Mouse (Mus musculus): ENCODE measurements around the gene Prm2. TPM values are rescaled to one million over a fixed set of nuclear protein-coding genes. Genes with fewer than 3 reads are reported as not detected.

Prm2 gene
- polyA plus RNA-seq, 1 experiment from 2014 or later: not detected

GRCm38 (mm10) chr16:10783883-10784792, 11.8 kb downstream of the Prm2 start:
- Histone ChIP-seq H3K4me3 (peak overlapping the region; percentile 68), H3K27ac (replicated peaks) (peak overlapping the region; percentile 89; the same call in 1 of the 2 replicates), H3K9ac (peak overlapping the region; percentile 80), H3K4me2 (peak overlapping the region; percentile 99), H3K9me3 (no peaks in the 10 kb centered on the region), H3K4me1 (replicated peaks) (peaks cover 45% of the 10 kb centered on the region), H3K36me3 (no peaks in the 10 kb centered on the region), H3K27me3 (peaks cover 24% of the 10 kb centered on the region)
- 3% methylated on average over 78 of the region's 81 CpGs for WGBS
- peak; percentile 20 for ATAC-seq (ENCODE audit: low read depth)

DNA sequence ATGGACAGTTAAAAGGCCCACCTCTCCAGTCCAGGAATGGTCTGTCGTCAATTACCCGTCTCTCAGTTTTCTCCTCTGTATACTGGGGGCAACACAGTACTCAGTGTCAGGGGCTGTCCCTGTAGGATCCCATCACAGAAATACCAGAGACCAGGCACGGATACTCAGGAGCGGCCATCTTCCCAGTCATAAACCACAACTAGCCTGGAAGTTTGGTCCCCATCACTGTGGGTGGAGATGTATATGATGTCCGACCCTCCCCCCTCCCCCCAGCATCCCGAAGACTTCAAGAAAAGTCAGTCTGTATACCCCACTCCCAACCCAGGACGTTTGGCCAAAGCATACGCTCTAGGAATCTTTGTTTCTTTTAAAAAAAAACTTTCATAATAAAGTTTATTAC, 12.5 kb downstream of the Prm2 start:
- Histone ChIP-seq H3K9ac (no peak overlapping the region), H3K36me3 (no peaks in the 10 kb centered on the region), H3K9me3 (no peaks in the 10 kb centered on the region), H3K27me3 (peaks cover 24% of the 10 kb centered on the region), H3K27ac (replicated peaks) (no peak overlapping the region), H3K4me1 (replicated peaks) (peaks cover 45% of the 10 kb centered on the region), H3K4me3 (peak overlapping the region; percentile 68), H3K4me2 (peak overlapping the region; percentile 99)
- no peak for ATAC-seq (ENCODE audit: low read depth)
- 55% methylated on average over 8 of the region's 8 CpGs for WGBS

DNA sequence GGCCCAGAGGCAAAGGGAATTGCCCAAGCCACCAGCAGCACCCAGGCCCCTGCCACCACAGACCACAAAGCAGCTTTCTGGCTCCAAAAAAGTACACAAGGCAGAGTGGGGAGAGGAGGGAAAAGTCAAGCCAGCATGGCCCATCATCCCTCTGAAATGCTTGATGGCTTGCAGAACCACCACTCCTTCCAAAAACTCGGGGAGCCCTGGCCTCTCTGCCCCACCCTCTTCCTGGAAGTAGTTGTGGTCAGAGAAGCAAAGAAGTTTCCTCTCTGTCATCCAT, 12.8 kb downstream of the Prm2 start:
- H3K4me2 ChIP-seq: peak overlapping the region; percentile 99
- 0 out of 2 replicates have a peak overlapping the region, but pooled peaks have one; percentile 41 for H3K9ac ChIP-seq
- no peaks in the 10 kb centered on the region for H3K36me3 ChIP-seq
- H3K27ac ChIP-seq (replicated peaks): no peak overlapping the region
- H3K4me1 ChIP-seq (replicated peaks): peaks cover 45% of the 10 kb centered on the region
- no peak for ATAC-seq (ENCODE audit: low read depth)
- no peaks in the 10 kb centered on the region for H3K9me3 ChIP-seq
- H3K27me3 ChIP-seq: peaks cover 24% of the 10 kb centered on the region
- 46% methylated on average over 1 of the region's 1 CpGs for WGBS
- H3K4me3 ChIP-seq: 0 out of 2 replicates have a peak overlapping the region, but pooled peaks have one; percentile 68

DNA sequence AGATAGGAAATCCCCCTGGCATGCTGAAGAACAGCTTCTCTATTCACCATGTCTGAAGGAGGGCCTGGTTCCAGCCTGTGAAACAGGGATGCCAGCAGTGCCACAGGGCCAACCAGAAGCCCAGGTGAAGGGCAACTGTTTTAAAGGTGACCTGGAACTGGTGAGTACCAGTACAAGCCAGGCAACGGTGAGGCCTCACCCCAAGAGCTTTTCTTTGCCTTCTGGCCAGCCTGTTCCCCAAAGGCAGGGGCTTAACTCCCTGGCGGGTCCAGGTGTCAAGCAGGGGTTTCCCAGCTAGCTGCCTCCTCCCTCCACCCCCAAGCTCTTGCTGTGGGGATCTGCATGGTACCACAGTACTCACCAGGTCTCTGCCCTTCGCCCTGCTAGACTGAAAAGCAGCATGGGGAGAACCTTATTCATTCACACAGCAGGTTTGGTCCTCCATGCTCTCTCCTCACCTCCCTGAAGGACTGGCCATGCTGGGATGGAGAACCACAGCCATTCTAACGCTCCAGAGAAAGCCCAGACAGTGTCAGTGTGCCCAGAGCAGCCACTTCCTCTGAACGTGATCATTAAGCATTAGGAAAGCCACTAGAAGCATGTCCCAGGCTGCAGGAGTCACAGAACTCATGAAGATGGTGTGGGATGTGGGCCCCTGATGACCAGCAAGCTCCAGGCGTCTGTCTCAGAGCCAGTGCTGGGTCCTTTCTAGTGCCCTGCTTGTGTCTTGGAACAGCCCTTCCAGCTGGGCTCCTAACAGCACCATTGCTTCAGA, 13.4 kb downstream of the Prm2 start:
- 51% methylated on average over 6 of the region's 6 CpGs for WGBS
- peaks cover 45% of the 10 kb centered on the region for H3K4me1 ChIP-seq (replicated peaks)
- H3K36me3 ChIP-seq: no peaks in the 10 kb centered on the region
- peak overlapping the region; percentile 41 for H3K9ac ChIP-seq
- H3K27ac ChIP-seq (replicated peaks): no peak overlapping the region
- no peak overlapping the region for H3K4me3 ChIP-seq
- no peak for ATAC-seq (ENCODE audit: low read depth)
- no peaks in the 10 kb centered on the region for H3K9me3 ChIP-seq
- peaks cover 24% of the 10 kb centered on the region for H3K27me3 ChIP-seq
- peak overlapping the region; percentile 99 for H3K4me2 ChIP-seq

- peak overlapping the region; percentile 41; the same call in 1 of the 2 replicates for H3K9ac ChIP-seq
- H3K36me3 ChIP-seq: no peaks in the 10 kb centered on the region
- 55% methylated on average over 9 of the region's 9 CpGs for WGBS
- ATAC-seq (ENCODE audit: low read depth): no peak
- H3K9me3 ChIP-seq: no peaks in the 10 kb centered on the region
- peaks cover 24% of the 10 kb centered on the region for H3K27me3 ChIP-seq
- H3K27ac ChIP-seq (replicated peaks): no peak overlapping the region
- no peak overlapping the region for H3K4me3 ChIP-seq
- H3K4me2 ChIP-seq: no peak overlapping the region; the same call in 1 of the 2 replicates
- H3K4me1 ChIP-seq (replicated peaks): peaks cover 43% of the 10 kb centered on the region
These were observed 14.0 kb downstream of the Prm2 start for GRCm38 (mm10) chr16:10781862-10782371.

DNA sequence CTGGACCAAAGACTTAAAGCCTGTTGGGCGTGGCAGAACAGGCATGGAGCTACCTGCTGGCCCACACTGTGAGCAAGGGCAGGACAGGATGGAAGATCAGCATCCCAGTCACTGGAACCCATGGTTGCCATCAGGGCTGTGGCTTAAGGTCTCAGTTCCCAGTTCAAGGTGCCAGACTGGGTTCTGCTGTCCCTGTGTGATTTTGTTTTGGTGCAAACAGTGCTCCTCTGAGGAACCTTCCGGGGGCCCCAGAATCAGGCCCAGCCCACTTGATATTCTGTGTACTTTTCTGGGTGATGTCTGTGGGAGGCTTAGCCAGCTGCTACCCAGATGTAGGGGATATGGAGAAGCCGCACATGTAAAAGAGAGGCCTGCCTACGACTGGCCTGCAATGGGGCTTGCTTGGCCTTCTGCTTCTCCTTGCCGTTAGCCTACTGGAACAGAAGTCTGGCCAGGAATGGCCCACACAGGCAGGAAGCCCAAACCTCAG, 15.3 kb downstream of the Prm2 start:
- peaks cover 31% of the 10 kb centered on the region for H3K4me1 ChIP-seq (replicated peaks)

DNA sequence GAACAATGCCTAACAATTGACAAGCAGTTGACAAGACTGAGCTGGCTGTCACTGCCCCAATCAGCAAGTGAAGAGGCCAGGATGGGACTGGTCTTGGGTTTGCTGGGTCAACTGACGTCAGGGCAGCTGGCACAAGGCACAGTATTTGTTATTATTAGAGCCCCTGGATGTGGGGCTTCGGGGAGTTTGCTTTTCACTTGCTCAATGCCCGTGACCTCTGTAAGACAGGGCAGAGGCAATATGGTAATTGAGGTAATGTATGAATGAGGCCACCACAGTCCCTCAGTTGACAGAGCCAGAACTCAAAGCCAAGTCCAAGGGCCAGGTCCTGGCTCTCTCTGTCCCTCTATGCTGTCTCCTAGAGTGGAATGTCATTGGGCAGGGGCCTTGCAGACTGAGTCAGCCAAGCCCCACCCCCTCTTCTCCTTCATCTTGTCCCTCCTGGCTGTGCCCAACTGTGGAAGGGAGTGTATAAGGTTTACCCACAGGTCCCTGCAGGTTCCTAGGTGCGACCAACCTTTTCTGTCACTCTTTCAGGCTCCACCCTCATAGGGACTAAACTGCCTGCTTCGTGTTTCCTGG, 18.3 kb downstream of the Prm2 start:
- Histone ChIP-seq H3K27ac (replicated peaks) (no peak overlapping the region), H3K9ac (no peak overlapping the region), H3K27me3 (peaks cover 4% of the 10 kb centered on the region), H3K36me3 (no peaks in the 10 kb centered on the region), H3K4me2 (no peak overlapping the region), H3K4me3 (no peak overlapping the region), H3K4me1 (replicated peaks) (peaks cover 9% of the 10 kb centered on the region), H3K9me3 (no peaks in the 10 kb centered on the region)
- WGBS: 62% methylated on average over 5 of the region's 5 CpGs
- no peak for ATAC-seq (ENCODE audit: low read depth)

More for the DNA sequence above, 15.3 kb downstream of the Prm2 start:
- H3K4me2 ChIP-seq: no peak overlapping the region
- H3K27me3 ChIP-seq: peaks cover 24% of the 10 kb centered on the region
- H3K27ac ChIP-seq (replicated peaks): no peak overlapping the region
- no peak for ATAC-seq (ENCODE audit: low read depth)
- no peaks in the 10 kb centered on the region for H3K36me3 ChIP-seq
- no peak overlapping the region for H3K9ac ChIP-seq
- 83% methylated on average over 5 of the region's 5 CpGs for WGBS
- H3K9me3 ChIP-seq: no peaks in the 10 kb centered on the region
- H3K4me3 ChIP-seq: no peak overlapping the region

GRCm38 (mm10) chr16:10776322-10776721, 19.6 kb downstream of the Prm2 start:
- 71% methylated on average over 7 of the region's 7 CpGs for WGBS
- Histone ChIP-seq H3K4me2 (no peak overlapping the region), H3K9me3 (no peaks in the 10 kb centered on the region), H3K36me3 (no peaks in the 10 kb centered on the region), H3K9ac (no peak overlapping the region), H3K27me3 (no peaks in the 10 kb centered on the region), H3K27ac (replicated peaks) (no peak overlapping the region), H3K4me1 (replicated peaks) (no peaks in the 10 kb centered on the region), H3K4me3 (no peak overlapping the region)
- ATAC-seq (ENCODE audit: low read depth): no peak

DNA sequence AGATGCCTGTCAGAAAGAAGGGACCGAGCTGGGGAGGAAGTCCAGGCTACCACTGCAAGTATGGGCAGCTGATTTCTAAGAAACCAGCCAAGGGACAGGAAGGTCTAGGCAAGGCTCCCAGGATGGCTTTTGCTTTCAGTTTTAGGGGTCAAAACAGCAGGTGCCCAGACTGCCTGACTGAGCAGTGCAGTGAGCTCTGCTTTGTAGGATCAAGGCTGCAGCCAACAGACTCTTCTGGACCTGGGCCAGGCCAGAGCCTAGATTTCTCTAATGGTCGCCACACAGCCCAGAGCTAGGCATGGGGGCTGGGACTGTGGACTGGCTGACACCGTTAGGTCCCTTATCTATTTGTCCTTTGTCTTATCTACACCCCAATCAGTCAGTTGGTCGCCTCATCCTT, 21.2 kb downstream of the Prm2 start:
- no peaks in the 10 kb centered on the region for H3K27me3 ChIP-seq
- 0 out of 2 replicates have a peak, but pooled peaks cover 3% of the 10 kb centered on the region for H3K4me1 ChIP-seq (replicated peaks)
- H3K9me3 ChIP-seq: no peaks in the 10 kb centered on the region
- H3K4me2 ChIP-seq: no peak overlapping the region
- no peaks in the 10 kb centered on the region for H3K36me3 ChIP-seq
- WGBS: 84% methylated on average over 4 of the region's 4 CpGs
- H3K27ac ChIP-seq (replicated peaks): no peak overlapping the region
- H3K4me3 ChIP-seq: no peak overlapping the region
- no peak overlapping the region for H3K9ac ChIP-seq
- ATAC-seq (ENCODE audit: low read depth): no peak

- H3K9ac ChIP-seq: no peak overlapping the region
- H3K4me1 ChIP-seq (replicated peaks): 0 out of 2 replicates have a peak, but pooled peaks cover 5% of the 10 kb centered on the region
- H3K27ac ChIP-seq (replicated peaks): no peak overlapping the region
- ATAC-seq (ENCODE audit: low read depth): no peak
- H3K9me3 ChIP-seq: no peaks in the 10 kb centered on the region
- no peak overlapping the region for H3K4me3 ChIP-seq
- 0 out of 2 replicates have a peak, but pooled peaks cover 3% of the 10 kb centered on the region for H3K27me3 ChIP-seq
- H3K4me2 ChIP-seq: no peak overlapping the region
- 89% methylated on average over 8 of the region's 8 CpGs for WGBS
- no peaks in the 10 kb centered on the region for H3K36me3 ChIP-seq
These were observed 22.4 kb downstream of the Prm2 start for GRCm38 (mm10) chr16:10773543-10773942.

DNA sequence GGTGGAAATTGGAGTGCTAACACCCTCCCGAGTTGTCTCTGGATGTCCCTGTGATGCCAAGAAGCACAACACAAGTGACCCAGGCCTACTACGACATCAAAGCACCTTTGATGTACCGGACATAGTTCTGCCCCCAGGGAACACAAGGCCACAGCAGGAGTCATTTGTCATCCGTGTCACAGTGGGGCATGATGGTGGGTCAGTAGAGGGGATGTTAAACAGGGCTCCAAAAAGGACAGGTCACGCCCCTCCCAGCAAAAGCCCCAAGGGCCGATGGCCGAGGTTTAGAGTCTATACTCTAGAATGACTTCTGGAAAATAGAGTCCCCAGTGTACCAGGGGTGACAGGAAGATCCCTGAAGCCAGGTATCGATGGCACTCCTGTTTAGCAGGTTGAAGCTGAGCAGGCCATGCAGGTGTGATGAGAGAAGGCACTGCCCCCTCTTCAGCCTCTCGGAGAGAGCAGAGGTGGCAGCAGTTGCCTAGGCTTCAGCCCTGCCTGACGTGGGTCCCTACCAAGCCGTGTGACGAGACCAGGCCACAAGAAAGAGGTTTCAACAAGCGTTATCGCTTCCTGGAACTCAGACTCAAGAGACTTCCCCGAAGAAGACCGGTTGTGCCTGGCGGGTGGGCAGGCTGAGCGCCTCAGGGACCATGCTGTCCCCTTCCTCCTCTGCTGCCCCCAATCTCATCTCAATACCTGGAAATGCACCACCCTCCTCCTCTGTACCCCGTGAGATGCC, 24.0 kb downstream of the Prm2 start:
- Histone ChIP-seq H3K36me3 (no peaks in the 10 kb centered on the region), H3K9me3 (no peaks in the 10 kb centered on the region), H3K9ac (no peak overlapping the region), H3K27ac (replicated peaks) (no peak overlapping the region), H3K4me2 (no peak overlapping the region), H3K4me1 (replicated peaks) (0 out of 2 replicates have a peak, but pooled peaks cover 5% of the 10 kb centered on the region), H3K27me3 (0 out of 2 replicates have a peak, but pooled peaks cover 3% of the 10 kb centered on the region), H3K4me3 (no peak overlapping the region)
- 48% methylated on average over 19 of the region's 19 CpGs for WGBS
- no peak for ATAC-seq (ENCODE audit: low read depth)

Measured in neural tube, embryonic 13.5 days (tissue).